Mouse (Mus musculus) lung, embryonic 16.5 days (tissue): ENCODE results near the gene Cracr2b. TPM values are rescaled to one million over a fixed set of nuclear protein-coding genes. Genes with fewer than 3 reads are reported as not detected.

Source experiments
- ATAC-seq: fragments of 200-750 bp; cut with Nextera tagmentation; 2 replicates; pipeline ENCODE4 v1.8.0; 2017; ENCODE audit warnings: low read depth, mild to moderate bottlenecking, moderate library complexity
- H3K27ac ChIP-seq: fragments of 300-500 bp; sonication (generic); 2 replicates; pipeline ENCODE4 v1.5.1; 2014; ENCODE audit warnings: mild to moderate bottlenecking, control low read depth, low read length
- H3K27me3 ChIP-seq: fragments of 300-500 bp; sonication (generic); 2 replicates; pipeline ENCODE4 v1.6.1; 2014; ENCODE audit warnings: low read depth, low read length, mixed read lengths; ENCODE audit not compliant: control insufficient read depth, insufficient read depth
- H3K36me3 ChIP-seq: fragments of 300-500 bp; sonication (generic); 2 replicates; pipeline ENCODE4 v1.6.1; 2014; ENCODE audit warnings: low read length; ENCODE audit not compliant: control insufficient read depth, insufficient read depth
- H3K4me1 ChIP-seq: fragments of 300-500 bp; sonication (generic); replicated peaks from 2 replicates; pipeline ENCODE4 v1.6.1; 2014; ENCODE audit warnings: low read length, mixed read lengths; ENCODE audit not compliant: control insufficient read depth, insufficient read depth
- H3K4me2 ChIP-seq: fragments of 300-500 bp; sonication (generic); 2 replicates; pipeline ENCODE4 v1.6.1; 2014; ENCODE audit warnings: low read depth, low read length, control low read depth
- H3K4me3 ChIP-seq: fragments of 300-500 bp; sonication (generic); 2 replicates; pipeline ENCODE4 v1.5.1; 2014; ENCODE audit warnings: mild to moderate bottlenecking, low read length, control low read depth
- H3K9ac ChIP-seq: fragments of 300-500 bp; sonication (generic); 2 replicates; pipeline ENCODE4 v1.6.1; 2014; ENCODE audit warnings: low read length, control low read depth
- H3K9me3 ChIP-seq: fragments of 300-500 bp; sonication (generic); 2 replicates; pipeline ENCODE4 v1.6.1; 2016; ENCODE audit warnings: low read length; ENCODE audit not compliant: control insufficient read depth
- WGBS: fragments of 180-500 bp; shearing (Covaris S2); extraction: QIAGEN DNeasy Blood & Tissue Kit; methylation state at CpG from one replicate; pipeline ENCODE4 v1.1.7; 2014; 5-methylcytosine and 5-hydroxymethylcytosine counted together
- polyA plus RNA-seq: library from polyadenylated mRNA; unstranded; fragments of >200 nt; fragmentation: Nextera tagmentation; extraction: Ambion mirVana; gene quantifications from 2 replicates; pipeline ENCODE4 v1.2.1, GENCODE M21; 2015

Gene Cracr2b
- polyA plus RNA-seq, 1 experiment from 2014 or later, result 39.3 TPM

- Histone ChIP-seq H3K4me3 (no peak overlapping the region), H3K9me3 (no peaks in the 10 kb centered on the region), H3K4me2 (peak overlapping the region; percentile 94), H3K36me3 (no peaks in the 10 kb centered on the region), H3K27me3 (peaks cover 4% of the 10 kb centered on the region), H3K27ac (peak overlapping the region; percentile 99), H3K9ac (peak overlapping the region; percentile 61), H3K4me1 (peaks cover 59% of the 10 kb centered on the region)
- WGBS, result 51% methylated on average over 5 of the region's 5 CpGs
- ATAC-seq, result no peak
These were observed 17.4 kb downstream of the Cracr2b start for GRCm38 (mm10) chr7:141478270-141478748.

DNA sequence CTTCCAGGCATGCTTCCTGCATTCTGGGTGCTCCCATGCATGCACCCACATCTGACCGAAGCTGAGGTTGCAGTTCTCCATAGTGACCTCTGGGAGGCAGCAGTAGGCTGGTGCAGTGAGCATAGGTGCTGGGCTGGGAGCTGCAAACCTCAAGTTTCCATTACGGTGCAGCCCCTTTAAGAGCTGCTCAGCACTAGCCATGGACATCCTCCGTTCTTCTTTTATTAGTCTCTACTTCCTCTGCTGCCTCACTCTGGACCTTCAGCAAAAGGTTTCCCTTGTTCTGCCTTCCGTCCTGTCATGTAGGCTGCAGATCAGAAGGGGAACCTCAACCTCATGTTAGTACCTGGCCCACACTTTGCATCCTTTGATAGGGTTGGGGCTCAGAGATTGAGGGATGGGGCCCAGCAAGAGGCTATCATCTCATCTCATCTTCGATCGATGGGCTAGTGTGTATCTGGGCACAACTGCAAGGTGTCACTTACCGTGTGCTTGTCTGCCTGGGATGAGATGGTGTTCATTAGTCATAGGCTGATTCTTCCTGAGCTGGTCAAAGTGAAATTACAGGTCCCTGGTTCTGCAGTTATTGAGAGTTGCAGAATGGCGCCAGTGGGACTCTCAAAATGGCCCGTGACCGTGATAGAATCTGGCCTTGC lies 20.1 kb downstream of the Cracr2b start:
- Histone ChIP-seq H3K4me2 (peak overlapping the region; percentile 98), H3K27ac (no peak overlapping the region), H3K4me3 (peak overlapping the region; percentile 12; the same call in 1 of the 2 replicates), H3K4me1 (peaks cover 41% of the 10 kb centered on the region), H3K36me3 (no peaks in the 10 kb centered on the region), H3K9ac (peak overlapping the region; percentile 65; the same call in 1 of the 2 replicates), H3K9me3 (no peaks in the 10 kb centered on the region), H3K27me3 (peaks cover 4% of the 10 kb centered on the region)
- 9% methylated on average over 10 of the region's 10 CpGs for WGBS
- ATAC-seq, result no peak

- Histone ChIP-seq H3K36me3 (no peaks in the 10 kb centered on the region), H3K9me3 (no peaks in the 10 kb centered on the region), H3K9ac (peak overlapping the region; percentile 65), H3K4me2 (peak overlapping the region; percentile 98), H3K4me1 (peaks cover 38% of the 10 kb centered on the region), H3K27ac (no peak overlapping the region), H3K27me3 (peaks cover 4% of the 10 kb centered on the region), H3K4me3 (peak overlapping the region; percentile 57)
- WGBS, result under 1% methylated on average over 71 of the region's 81 CpGs
- ATAC-seq, result 0 out of 2 replicates have a peak, but pooled peaks have one; percentile 9
These were observed 20.9 kb downstream of the Cracr2b start for GRCm38 (mm10) chr7:141481498-141482401.

DNA sequence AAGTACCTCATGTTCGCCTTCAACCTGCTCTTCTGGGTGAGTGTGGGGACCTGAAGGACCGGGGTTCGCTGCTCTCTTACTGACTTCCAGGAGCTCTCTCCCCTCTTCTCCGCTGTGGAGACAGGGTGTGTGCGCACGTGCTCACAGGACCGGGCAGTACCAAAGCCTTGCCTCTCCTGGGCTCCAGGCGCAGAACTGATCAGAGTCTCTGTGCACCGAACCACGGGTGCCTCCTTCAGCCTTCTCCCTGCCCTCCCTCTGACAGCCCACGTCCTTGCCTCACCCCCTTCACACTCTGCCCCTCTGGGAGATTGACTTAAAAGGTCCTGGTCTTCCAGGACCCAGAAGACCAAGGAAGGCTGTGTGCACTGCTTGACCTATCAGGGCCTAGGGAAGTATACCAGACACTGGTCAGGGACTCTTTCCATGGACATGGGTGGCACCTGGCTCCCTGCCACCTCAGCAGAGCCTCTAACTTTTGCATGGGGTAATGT lies 21.7 kb downstream of the Cracr2b start:
- Histone ChIP-seq H3K27ac (no peak overlapping the region), H3K9ac (peak overlapping the region; percentile 65), H3K4me3 (peak overlapping the region; percentile 57), H3K9me3 (no peaks in the 10 kb centered on the region), H3K4me1 (peaks cover 29% of the 10 kb centered on the region), H3K27me3 (peaks cover 4% of the 10 kb centered on the region), H3K36me3 (no peaks in the 10 kb centered on the region), H3K4me2 (peak overlapping the region; percentile 98)
- WGBS, result 25% methylated on average over 11 of the region's 11 CpGs
- no peak for ATAC-seq

GRCm38 (mm10) chr7:141483114-141483653 lies 22.3 kb downstream of the Cracr2b start:
- Histone ChIP-seq H3K36me3 (no peaks in the 10 kb centered on the region), H3K27ac (no peak overlapping the region), H3K9me3 (no peaks in the 10 kb centered on the region), H3K4me1 (peaks cover 23% of the 10 kb centered on the region), H3K27me3 (peaks cover 4% of the 10 kb centered on the region), H3K9ac (no peak overlapping the region), H3K4me3 (no peak overlapping the region), H3K4me2 (no peak overlapping the region)
- ATAC-seq, result no peak
- WGBS, result 82% methylated on average over 6 of the region's 6 CpGs

DNA sequence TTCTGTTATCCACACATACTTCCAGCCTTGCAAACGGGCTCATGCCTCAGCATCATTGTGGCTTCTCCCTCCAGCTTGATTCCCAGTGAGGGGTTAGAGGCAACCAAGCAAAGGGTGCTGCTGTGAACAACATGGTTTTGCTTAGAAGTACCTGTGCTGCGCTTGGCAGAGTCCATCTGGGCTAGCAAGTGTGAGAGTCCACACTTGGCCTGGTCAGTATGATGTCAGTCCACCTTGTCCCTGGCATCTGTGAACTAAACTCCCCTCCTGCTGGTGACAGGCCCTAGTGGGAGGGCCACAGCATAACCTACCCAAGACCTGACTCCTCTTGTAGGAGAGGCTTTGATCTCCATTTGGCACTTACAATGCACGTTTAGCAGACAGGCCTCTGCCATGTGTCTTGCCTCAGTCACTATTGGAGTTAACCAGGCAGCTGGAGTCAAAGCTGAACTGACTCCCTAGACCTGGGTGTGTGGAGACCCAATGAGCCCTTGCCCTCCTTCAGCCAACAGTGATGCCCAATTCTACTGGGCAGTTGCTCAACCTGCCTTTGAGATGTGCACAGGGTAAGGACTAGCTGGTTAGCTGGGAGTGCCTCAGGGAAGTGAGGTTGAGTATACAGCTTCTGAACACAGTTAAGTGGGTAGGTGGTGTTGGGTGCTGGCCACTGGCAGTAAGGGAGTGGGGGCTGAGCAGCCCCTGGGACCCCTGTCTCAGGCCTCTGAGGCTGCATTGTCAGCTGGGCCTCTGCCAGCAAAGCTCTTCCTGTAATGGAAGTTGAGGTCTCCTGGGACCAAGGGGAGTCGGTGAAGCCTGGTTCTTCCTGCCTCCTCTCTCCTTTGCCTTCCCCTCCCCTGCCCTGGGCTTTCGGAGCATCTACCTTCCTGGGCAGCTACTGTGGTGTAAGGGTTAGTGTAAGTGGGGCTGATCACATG lies 23.6 kb downstream of the Cracr2b start:
- H3K4me1 ChIP-seq, result peaks cover 19% of the 10 kb centered on the region
- H3K36me3 ChIP-seq, result no peaks in the 10 kb centered on the region
- peaks cover 4% of the 10 kb centered on the region for H3K27me3 ChIP-seq
- H3K9ac ChIP-seq, result no peak overlapping the region
- no peak for ATAC-seq
- H3K4me2 ChIP-seq, result no peak overlapping the region
- no peak overlapping the region for H3K4me3 ChIP-seq
- no peak overlapping the region for H3K27ac ChIP-seq
- WGBS, result 68% methylated on average over 5 of the region's 5 CpGs
- H3K9me3 ChIP-seq, result no peaks in the 10 kb centered on the region

GRCm38 (mm10) chr7:141485186-141485585 lies 24.3 kb downstream of the Cracr2b start:
- Histone ChIP-seq H3K9ac (no peak overlapping the region), H3K9me3 (no peaks in the 10 kb centered on the region), H3K36me3 (no peaks in the 10 kb centered on the region), H3K4me2 (no peak overlapping the region), H3K27ac (no peak overlapping the region), H3K27me3 (peaks cover 4% of the 10 kb centered on the region), H3K4me3 (no peak overlapping the region), H3K4me1 (peaks cover 19% of the 10 kb centered on the region)
- WGBS, result 61% methylated on average over 2 of the region's 2 CpGs
- ATAC-seq, result no peak

DNA sequence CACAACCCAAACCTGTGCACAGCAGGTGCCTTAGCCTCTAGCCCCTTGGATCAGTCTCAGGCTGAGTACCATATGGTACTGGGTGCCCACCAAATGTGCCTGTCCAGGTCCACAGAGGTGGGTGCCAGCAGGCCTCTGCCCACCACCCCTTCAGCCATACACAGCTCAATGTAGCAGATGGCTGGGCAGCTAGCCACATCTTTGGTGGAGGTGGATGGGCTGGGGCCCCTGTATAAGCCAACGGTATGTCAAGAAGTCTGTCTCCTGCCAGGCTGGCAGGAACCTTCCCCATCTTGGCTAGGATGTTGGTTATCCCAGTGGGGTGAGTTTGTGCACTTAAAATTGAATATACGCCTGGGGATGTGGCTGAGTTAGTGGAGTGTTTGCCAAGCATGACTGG lies 24.7 kb downstream of the Cracr2b start:
- peaks cover 19% of the 10 kb centered on the region for H3K4me1 ChIP-seq
- no peak overlapping the region for H3K9ac ChIP-seq
- no peak overlapping the region for H3K4me2 ChIP-seq
- H3K27ac ChIP-seq, result no peak overlapping the region
- H3K27me3 ChIP-seq, result peaks cover 4% of the 10 kb centered on the region
- H3K9me3 ChIP-seq, result no peaks in the 10 kb centered on the region
- ATAC-seq, result no peak
- no peak overlapping the region for H3K4me3 ChIP-seq
- 72% methylated on average over 2 of the region's 2 CpGs for WGBS
- no peaks in the 10 kb centered on the region for H3K36me3 ChIP-seq
